Mouse (Mus musculus) ES-Bruce4 (cell line): ENCODE results near the gene Mgmt.

ENCODE experiments used
- CTCF ChIP-seq: IDR thresholded peaks from one replicate; pipeline ENCODE4 v1.8.1; 2011; ENCODE audit warnings: low read depth, low read length
- EP300 ChIP-seq: IDR thresholded peaks from 2 replicates; pipeline ENCODE4 v1.6.1; 2011; ENCODE audit warnings: low read depth, low read length; ENCODE audit not compliant: insufficient read depth
- POLR2A ChIP-seq: IDR thresholded peaks from one replicate; pipeline ENCODE4 v1.8.1; 2011; ENCODE audit warnings: low read length; ENCODE audit not compliant: insufficient read depth

DNA sequence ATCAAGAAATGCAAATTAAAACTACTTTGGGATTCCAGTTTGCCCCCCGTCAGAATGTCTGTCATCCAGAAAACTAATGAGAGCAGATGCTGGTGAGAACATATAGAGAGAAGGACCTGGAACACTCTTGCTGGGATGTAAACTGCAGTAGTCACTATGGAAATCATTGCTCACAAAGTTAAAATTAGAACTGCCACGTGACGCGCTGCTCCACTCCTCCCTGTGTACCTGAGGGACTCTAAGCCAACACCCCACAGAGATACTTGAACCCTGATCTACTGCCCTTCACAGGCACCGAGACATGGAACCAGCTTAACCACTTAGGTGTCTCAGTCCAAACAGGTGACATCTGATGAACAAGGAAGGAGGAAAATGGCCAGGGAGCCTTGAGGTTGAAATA, 171.0 kb downstream of the Mgmt start:
- TF ChIP-seq POLR2A (no peak), CTCF (no peak), EP300 (no peak)
